Mouse (Mus musculus) liver, embryonic 14 days (tissue): ENCODE results near the gene Sec24b. TPM values are rescaled to one million over a fixed set of nuclear protein-coding genes. Genes with fewer than 3 reads are reported as not detected.

Experiments used
- polyA plus RNA-seq: library from polyadenylated mRNA; depleted of rRNA; stranded (reverse); fragments of >200 nt; gene quantifications from 2 replicates; pipeline ENCODE4 v1.2.3, GENCODE M21; 2012; rRNA removed

Sec24b gene
- 15.2 and 16.9 TPM in 2 replicates for polyA plus RNA-seq

DNA sequence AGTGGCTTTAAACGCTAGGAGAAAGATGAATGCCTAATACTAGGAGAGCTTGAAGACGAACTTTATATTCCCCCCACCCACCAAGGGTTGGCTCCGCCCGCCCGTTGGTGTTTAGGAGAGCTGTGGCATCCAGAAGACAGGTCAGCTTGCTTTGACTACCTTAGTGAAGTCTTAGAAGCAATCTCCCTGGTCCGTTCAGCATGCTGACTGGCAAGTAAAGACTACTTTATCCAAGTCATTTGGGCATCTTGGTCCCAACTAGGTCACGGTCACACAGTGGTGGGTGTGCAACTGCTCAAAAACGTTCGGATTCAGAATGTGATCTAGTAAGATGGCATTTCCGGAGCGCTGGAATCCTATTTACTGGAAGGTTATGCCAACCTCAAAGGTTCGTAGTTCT lies at the start of gene Sec24b:
Gene Sec24b, minus strand, starts transcription at position 273 of the 400 bp plus-strand sequence.

DNA sequence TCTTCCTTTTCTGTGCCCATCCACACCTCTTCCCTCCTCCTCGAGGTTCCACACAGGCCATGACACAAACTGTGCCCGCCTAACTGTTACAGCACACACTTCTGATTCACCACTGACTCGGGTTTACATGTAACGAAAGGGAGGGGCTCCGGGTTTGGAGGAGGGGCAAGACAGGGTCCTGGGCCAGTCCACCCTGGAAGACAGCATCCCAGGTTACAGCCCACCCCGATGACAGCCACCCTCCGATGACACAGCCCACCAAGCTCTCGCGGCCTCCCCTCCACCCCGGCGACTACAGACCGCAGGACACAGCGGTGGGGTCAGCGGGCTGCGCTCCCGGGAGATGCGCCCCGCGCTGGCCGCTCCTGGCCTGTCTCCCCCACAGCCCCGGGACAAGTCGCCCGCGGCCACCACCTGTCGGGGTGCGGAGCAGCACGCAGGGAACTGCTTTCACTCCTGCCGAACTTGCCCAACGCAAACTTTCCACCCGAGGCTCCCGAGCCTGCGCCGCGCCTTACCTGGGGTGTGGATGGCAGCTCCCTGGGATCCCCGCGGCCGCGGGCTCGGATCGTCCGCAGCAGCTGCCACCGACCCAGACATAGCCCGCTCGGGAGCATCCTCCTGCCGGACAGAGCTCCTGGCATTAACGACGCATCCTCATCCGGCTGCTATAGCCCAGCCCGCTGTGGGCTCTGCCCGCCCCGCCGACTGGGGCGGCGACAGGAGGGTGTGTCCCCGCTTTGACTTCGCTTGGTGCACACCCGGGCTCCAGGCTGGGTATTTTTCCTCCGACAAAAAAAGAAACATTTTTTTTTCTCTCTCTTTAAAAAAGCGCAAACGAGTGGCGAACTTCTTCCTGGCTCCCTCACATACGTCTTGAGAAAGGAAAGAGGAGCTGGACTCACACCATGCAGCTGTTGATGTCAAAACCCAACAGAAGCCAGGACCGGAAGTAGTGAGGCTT lies 91.6 kb downstream of the Sec24b start, which contains the start of gene Mcub:
Gene Mcub, minus strand, starts transcription at position 775 of the 964 bp plus-strand sequence.

Other genes starting within 250 kb of the Sec24b start
- gene Rrh, start 239.0 kb downstream of the Sec24b start, polyA plus RNA-seq, result 0.09 and 0.14 TPM in 2 replicates
- 97.8 and 112 TPM in 2 replicates for gene Gar1, start 230.2 kb downstream of the Sec24b start, polyA plus RNA-seq
- 98.9 and 99.9 TPM in 2 replicates for gene Cfi, start 225.7 kb downstream of the Sec24b start, polyA plus RNA-seq
- 44.2 and 47.2 TPM in 2 replicates for gene Pla2g12a, start 182.9 kb downstream of the Sec24b start, polyA plus RNA-seq
- 19.8 and 23.5 TPM in 2 replicates for gene Casp6, start 160.1 kb downstream of the Sec24b start, polyA plus RNA-seq
- 6.4 TPM in 2 replicates for gene Mcub, start 91.3 kb downstream of the Sec24b start, polyA plus RNA-seq
- 1.0 and 1.1 TPM in 2 replicates for gene Col25a1, start 69.9 kb upstream of the Sec24b start, polyA plus RNA-seq